Mouse (Mus musculus) left cerebral cortex, postnatal 36 days (tissue): Measurements from ENCODE around the gene Arap1. TPM values are rescaled to one million over a fixed set of nuclear protein-coding genes. Genes with fewer than 3 reads are reported as not detected.

ENCODE experiments used
- DNase-seq, 2 experiments: peaks; one replicate each; pipeline ENCODE4 v3.0.0; 2021 to 2022; ENCODE audit warnings: low spot score in 2 of 2, mixed read lengths in 1 of 2
- intact Hi-C: fragments of 180-260 bp; cut with DNase I; formaldehyde crosslinking; loops from one replicate; pipeline ENCODE4 v1.15.1; 2025
- total RNA-seq, 2 experiments: library from RNA; stranded (reverse); gene quantifications; 2 replicates each; pipeline ENCODE4 v1.2.3; 2021

The Arap1 gene
- 10 to 100 TPM; 16.5 to 17.6 TPM for total RNA-seq

DNA sequence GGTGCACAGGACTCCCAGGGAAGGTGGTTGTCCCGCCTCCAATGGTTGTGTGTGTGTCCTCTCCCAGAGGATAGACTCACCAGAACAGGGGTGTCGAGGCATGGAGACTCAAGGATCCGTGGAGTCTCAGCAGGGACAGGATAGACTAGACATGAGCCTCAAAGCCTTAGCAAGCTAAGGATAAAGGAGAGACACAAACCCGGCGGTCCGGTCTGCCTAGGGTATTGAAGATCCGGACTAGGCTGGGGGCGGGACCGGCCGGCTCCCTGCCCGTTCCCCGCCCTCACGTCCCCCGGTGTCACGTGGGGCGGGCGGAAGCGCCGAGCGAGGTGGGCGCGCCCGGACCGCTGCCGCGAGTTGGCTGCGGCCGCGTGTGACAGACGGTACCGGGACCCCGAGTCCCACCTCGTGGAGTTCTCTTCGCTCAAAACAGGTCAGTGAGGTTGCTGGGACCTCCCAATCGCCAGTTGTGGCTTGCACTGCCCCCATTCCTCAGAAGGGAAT, at the start of gene Arap1:
TSS of gene Arap1 (plus strand) at position 301 of the 504 bp plus-strand sequence.
- DNase-seq: peak in 1 of 2 experiments; percentile 29

GRCm38 (mm10) chr7:101298375-101298774, 49.5 kb upstream of the Arap1 start:
- intact Hi-C loops: loop anchor here (10.0 kb wide), 1 partner anchor 394 kb away; no protein-coding TSS in a partner anchor
- no peak for DNase-seq

More for the DNA sequence above, at the start of gene Arap1:
- intact Hi-C loops: no loop called here

DNA sequence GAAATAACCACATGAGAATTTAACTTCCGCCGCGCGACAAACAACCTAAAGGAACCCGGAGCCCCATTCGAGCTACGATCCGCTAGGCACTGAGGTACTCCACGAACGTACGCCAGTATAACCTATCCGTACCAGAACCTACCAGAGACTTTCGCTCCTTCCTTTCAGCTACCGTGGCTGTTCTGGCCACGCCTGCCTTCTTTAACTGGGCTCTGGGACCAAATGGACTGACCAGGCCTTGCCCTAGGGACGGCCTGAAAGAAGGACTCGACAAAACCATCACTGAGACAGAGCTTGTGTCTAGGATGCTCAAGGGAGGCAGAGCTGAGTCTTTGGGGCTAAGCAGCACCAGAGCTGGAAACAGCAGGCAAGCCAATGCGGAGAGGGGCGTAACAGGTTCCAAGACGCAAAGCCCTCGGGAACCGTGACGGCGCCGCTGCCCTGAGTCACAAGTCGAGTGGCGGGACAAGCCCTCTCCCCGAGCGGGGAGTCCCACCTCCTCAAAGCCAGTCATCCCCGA, 46.4 kb upstream of the Arap1 start:
- intact Hi-C loops: no loop called here
- DNase-seq: peak in 1 of 2 experiments; percentile 46

DNA sequence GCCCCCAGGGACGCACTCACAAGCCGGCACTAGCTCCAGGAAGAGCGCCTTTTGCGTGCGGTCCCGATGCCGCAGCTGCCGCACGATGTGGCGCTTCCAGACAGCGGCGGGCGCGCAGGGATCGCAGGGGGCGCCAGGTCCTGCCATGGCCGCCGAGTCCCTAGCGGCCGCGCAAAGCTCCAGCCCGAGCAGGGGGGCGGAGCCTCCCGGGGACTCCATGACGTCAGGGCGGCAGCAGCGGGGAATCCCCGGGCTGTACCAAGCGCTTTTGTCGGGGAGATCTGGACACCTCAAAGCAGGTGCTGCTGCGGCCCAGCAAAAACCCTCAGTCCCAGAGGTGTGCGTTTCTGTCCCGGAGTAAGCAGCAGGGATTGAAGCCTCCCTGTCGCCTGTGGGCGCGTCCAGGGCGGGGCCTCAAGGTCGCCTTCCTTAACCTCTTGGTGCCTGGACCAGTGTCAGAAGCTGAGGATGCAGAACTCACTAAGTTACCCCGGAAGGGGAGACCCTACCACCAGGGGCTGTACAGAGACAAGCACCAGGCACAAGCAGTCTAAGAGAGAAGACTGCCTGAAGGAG, 45.9 kb upstream of the Arap1 start, which contains the start of gene Atg16l2:
TSS of gene Atg16l2 (minus strand) at position 371 of the 576 bp plus-strand sequence.
- DNase-seq: peak; percentile 93
- intact Hi-C loops: no loop called here

GRCm38 (mm10) chr7:101302691-101303090, 45.2 kb upstream of the Arap1 start:
- intact Hi-C loops: no loop called here
- no peak for DNase-seq

- intact Hi-C loops: no loop called here
- no peak for DNase-seq
These were observed 41.0 kb upstream of the Arap1 start for GRCm38 (mm10) chr7:101306841-101307240.

DNA sequence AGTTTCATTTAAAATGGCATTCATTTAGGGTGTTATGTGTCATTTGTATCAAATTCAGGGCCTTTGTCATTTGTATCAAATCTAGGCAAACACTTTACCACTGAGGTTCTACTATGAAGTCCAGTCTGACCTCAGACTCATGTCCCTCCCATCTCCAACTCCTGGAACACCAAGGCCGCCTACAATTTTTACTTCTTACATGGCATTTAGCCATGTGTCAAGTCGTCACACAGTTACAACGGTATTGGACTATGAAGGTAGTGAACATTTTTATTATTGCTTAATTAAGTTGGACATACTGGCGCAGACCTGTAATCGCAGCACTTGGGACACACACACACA, 37.9 kb upstream of the Arap1 start:
- intact Hi-C loops: loop anchor here (1.0 to 5.0 kb wide), 2 partner anchors 64 to 112 kb away; partner anchors contain the start of gene Pde2a
- no peak for DNase-seq

DNA sequence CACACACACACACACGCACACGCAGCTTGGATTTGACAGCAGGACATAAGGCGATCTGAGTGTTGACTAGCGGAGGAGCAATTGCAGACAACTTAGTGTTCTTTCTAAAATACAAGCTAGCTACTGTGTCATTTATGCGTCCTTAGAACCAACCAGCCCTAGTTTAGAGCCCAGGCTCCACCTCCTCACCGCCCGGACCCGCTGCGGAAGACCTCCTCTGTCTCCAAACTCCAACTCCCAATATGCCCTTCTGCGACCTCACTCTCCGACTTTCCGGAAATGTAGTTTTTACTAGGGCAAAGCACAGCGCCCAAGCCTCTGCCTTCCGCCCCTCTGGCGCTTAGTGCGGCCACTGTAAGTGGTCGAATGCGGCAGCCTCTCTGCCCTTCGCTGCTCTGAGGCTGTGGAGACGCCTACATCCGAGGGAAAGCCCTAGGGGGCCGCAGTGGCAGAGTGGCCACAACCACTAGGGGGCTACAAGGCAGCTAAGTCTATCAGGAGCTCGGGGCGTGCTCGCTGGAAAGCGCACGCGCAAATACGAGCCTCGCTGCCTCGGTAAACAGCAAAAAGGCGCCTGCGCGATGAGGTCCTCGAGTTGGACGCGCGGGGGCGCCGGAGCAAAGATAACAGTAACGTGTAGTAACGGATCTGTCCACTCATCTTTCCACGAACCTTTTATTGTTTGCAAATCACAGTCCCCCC, 37.4 kb upstream of the Arap1 start:
- peak; percentile 98 for DNase-seq
- intact Hi-C loops: loop anchor here (1.0 to 5.0 kb wide), 2 partner anchors 64 to 112 kb away; partner anchors contain the start of gene Pde2a

DNA sequence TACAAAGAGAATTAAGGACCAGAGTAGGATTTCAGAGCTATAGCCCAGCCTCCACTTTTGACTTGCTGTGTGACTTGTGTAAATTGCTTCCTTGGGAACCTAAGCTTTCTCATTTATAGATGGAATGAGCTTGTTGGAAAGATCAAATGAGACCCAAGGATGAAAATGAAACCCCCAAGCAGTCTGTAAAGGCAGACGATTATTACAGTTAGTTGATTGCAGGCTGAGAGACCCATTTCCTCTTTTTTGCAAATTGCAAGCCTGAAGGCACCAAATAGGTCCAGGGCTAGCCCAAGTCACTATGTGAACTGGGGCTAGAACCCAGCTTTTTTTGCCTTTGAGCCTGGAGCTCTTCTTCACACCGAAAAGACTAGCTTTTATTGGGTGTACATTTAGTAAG, 36.8 kb upstream of the Arap1 start:
- DNase-seq: no peak
- intact Hi-C loops: loop anchor here (5.0 kb wide), 1 partner anchor 111 kb away; the partner anchor contains the start of gene Pde2a

GRCm38 (mm10) chr7:101313033-101313432, 34.8 kb upstream of the Arap1 start:
- intact Hi-C loops: loop anchor here (5.0 kb wide), 1 partner anchor 109 kb away; the partner anchor contains the start of gene Pde2a

DNA sequence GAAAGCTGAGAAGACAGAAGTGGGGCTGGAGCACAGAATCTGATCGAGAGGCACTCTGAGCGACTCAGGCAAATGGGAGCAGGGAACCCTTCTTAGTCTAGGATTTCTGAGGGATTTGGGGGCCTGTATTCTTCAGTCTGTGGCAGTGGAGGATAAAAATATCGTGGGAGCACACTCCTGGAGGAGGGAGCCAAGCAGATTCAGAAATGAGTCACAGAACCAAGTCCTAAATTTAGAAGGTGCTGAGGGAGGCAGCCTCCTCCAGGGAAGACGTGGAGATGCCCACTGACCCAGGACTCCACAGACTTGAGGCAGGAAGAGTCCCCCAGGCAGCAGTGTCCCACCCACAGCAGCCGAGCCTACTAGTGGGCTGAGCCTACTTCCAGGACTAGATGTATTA, 33.5 kb upstream of the Arap1 start:
- intact Hi-C loops: loop anchor here (5.0 kb wide), 1 partner anchor 108 kb away; the partner anchor contains the start of gene Pde2a
- DNase-seq: peak; percentile 62 to 66

More at GRCm38 (mm10) chr7:101313033-101313432, 34.8 kb upstream of the Arap1 start:
- no peak for DNase-seq

- intact Hi-C loops: no loop called here
- no peak for DNase-seq
These were observed 32.2 kb upstream of the Arap1 start for GRCm38 (mm10) chr7:101315699-101316098.

DNA sequence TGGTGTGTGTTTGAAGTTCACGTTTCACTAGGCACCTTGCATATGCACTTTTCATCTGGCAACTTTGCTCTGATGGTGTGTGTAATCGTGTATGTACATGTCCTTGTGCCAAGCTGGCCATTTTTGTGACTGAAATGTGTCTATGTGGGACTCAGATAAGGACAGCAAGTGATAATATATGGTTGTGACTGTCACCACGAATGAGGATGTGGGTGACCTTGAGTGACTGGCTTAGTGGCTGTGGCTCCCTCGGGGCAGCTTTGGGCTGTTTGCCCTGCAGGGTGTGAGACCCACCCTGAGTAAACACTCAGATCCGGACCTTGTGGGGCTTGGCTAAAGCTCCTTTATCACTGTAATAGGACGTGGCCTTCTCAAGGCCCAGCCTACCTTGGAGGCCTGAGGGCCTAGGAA, 31.3 kb upstream of the Arap1 start:
- DNase-seq: no peak
- intact Hi-C loops: no loop called here

GRCm38 (mm10) chr7:101317014-101317413, 30.9 kb upstream of the Arap1 start, which contains the start of gene Stard10:
TSS of gene Stard10 (plus strand) at chr7:101317086.
- intact Hi-C loops: no loop called here
- no peak for DNase-seq

DNA sequence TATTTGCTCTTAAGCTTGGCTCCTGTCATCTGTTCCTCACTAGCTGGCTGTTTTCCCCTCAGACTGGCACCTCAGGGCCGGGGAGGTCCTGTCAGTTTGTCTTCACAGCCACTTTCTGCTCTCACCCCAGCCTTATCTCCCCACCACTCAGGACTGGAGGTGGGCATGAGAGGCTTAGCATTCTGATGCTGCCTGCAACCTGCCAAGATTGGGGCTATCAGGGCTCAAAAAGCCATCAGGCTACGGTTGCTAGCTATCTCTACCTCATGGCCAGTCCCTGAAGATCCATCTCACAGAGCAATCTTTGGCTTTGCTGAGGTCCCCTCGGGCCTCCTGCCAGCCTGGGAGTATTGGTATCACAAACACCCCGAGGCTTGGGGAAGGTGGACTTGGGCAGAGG, 29.0 kb upstream of the Arap1 start:
- DNase-seq: no peak
- intact Hi-C loops: no loop called here

DNA sequence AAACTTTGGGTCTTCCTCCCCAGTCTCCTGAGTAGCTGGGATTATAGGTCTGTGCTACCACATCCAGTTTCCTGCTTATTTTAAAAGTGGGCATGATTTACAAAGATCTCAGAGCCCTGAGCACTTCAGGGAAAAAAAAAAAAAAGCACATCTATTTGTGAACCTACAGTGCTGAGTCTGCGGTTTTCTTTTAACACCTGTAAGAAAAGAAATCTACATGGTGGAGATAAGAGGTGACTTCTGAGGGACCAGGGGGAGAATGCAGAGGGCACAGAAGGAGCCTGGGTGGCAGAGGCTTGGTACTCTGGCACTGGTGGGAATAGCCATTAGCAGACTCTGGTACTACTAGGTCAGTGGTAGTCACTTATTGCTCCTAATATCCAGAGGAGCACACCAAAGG, 28.1 kb upstream of the Arap1 start:
- DNase-seq: no peak
- intact Hi-C loops: no loop called here

DNA sequence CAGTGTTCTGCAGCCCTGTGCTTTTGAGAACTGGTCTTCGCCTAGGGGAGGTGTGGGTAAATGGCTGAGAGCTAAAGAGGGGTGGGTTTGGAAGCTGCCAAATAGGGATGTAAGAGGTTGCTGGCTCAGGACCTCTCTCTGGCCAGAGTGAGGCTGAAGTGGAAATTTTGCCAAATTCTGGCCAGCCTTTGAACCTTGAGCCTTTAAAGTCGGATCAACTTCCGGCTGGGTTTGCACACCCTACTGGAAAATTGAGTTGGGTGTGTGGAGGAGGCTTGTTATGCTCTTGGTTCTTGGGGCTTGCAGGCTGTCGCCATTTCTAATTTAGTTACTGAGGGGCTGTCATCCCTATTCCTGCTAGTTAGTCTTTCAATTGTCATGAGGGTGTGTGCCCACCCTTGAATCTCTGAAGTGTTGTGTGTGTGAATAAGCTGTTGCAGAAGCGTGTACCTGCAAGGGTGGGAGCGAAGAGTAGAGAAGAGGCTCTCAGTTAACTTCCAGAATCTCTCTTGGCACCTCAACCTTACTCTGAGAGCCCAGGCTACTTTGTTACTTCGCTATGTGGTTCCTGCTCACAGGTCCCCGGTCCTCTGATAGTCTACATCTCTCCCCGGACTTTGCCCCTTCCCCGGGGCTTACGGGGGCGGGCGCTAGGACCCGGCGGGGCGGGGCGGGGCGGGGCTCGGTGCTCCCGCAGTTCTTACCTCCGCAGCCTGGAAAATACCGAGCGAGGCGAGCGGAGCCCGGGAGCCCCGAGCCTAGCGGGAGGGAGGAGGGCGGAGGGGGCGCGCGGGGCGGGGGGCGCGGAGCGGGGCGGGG, 27.3 kb upstream of the Arap1 start:
- peak in 1 of 2 experiments; percentile 48 for DNase-seq
- intact Hi-C loops: no loop called here

DNA sequence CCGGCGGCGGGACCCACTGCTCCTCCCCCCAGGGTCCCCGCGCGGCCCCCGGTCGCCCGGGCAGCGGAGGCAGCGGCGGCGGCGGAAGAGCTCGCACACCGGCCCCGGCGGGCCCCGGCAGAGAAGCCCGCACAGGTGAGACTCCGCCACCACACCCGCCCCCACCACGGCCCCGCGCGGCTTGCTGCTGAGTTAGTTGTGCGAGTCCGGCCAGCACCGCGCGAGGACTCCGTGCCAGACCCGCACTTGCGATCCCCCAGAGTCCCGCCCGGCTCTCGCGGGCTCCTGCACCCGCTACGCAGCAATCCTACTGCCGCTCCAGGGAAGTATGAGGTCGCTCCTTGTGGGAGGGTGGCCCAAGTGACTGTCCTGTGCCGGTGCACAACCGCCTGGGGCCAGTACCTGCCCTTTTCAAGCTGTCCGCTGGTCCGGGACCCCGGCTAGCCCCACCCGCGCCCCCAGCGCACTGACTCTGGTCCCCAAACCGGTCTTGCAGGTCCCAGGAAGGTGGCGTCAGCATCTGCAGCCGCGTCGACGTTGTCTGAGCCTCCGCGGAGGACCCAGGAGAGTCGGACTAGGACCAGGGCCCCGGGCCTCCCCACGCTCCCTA, 26.5 kb upstream of the Arap1 start:
- intact Hi-C loops: no loop called here
- peak in 1 of 2 experiments; percentile 45 for DNase-seq

DNA sequence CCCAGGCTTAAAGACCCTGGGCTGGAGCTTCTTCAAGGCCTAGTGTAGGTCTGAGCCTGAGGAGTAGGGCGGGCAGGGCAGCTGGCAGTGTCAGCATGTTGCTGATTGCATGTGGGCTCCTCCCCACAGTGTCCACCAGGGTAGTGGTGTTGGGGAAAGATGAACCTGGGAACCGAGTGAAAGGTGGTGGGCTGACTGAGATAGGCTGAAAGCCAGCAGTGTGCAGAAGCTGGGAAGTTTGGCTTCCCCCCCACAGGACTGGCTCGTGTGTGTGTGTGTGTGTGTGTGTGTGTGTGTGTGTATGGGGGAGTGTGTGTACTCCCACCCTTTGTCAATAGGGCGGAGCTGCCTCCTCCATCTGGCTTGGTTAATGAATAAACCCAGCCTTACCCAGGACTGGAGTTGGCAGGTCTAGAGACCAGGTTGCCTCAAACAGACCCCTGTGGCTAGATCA, 24.7 kb upstream of the Arap1 start:
- DNase-seq: no peak
- intact Hi-C loops: no loop called here
